13 mouse cellular contexts compared by ENCODE assay signal in genomic region chr2:180116081-180116493, GRCm38 (mm10). TPM values are rescaled to one million over a fixed set of nuclear protein-coding genes. Genes with fewer than 3 reads are reported as not detected.
DNase-seq lines count a peak whose midpoint lies in the region; ATAC-seq and TF ChIP-seq lines count a peak whose summit lies in the region.
"Had no signal": no experiment of that assay in that cellular context is flagged by ENCODE, and none has a peak within 500 bp of the region (broad histone marks: within the 10 kb centered on the region; RNA-seq: fewer than 3 reads in every experiment).

No protein-coding gene starts in this region.

- no peak overlapping the region for H3K4me2 ChIP-seq in heart, embryonic 14.5 days (ENCODE audit: low read length)
- no peak overlapping the region for H3K4me2 ChIP-seq in stomach, embryonic 16.5 days (ENCODE audit: low read depth, low read length)
- H3K4me2 ChIP-seq in liver, embryonic 11.5 days, result no peak overlapping the region
- H3K4me2 ChIP-seq: limb, embryonic 12.5 days; neural tube, embryonic 12.5 days had no signal

- H3K9me3 ChIP-seq in heart, embryonic 14.5 days (ENCODE audit: control insufficient read depth, low read length), result no peaks in the 10 kb centered on the region
- no peaks in the 10 kb centered on the region for H3K9me3 ChIP-seq in stomach, embryonic 16.5 days (replicated peaks; ENCODE audit: control insufficient read depth, low read length)
- no peaks in the 10 kb centered on the region for H3K9me3 ChIP-seq in liver, embryonic 11.5 days (ENCODE audit: control insufficient read depth, low read length)
- H3K9me3 ChIP-seq: limb, embryonic 12.5 days; neural tube, embryonic 12.5 days had no signal

- H3K36me3 ChIP-seq in heart, embryonic 14.5 days (ENCODE audit: control insufficient read depth, insufficient read depth, low read length), result no peaks in the 10 kb centered on the region
- no peaks in the 10 kb centered on the region for H3K36me3 ChIP-seq in stomach, embryonic 16.5 days (ENCODE audit: control insufficient read depth, insufficient read depth, low read length)
- no peaks in the 10 kb centered on the region for H3K36me3 ChIP-seq in liver, embryonic 11.5 days (ENCODE audit: control insufficient read depth, insufficient read depth, low read length)
- H3K36me3 ChIP-seq: limb, embryonic 12.5 days; neural tube, embryonic 12.5 days had no signal

- H3K27me3 ChIP-seq in heart, embryonic 14.5 days (ENCODE audit: control insufficient read depth, insufficient read depth, low read length), result no peaks in the 10 kb centered on the region
- H3K27me3 ChIP-seq in stomach, embryonic 16.5 days (ENCODE audit: control insufficient read depth, insufficient read depth, low read length), result no peaks in the 10 kb centered on the region
- H3K27me3 ChIP-seq in liver, embryonic 11.5 days (replicated peaks; ENCODE audit: control insufficient read depth, insufficient read depth, low read length), result 0 out of 2 replicates have a peak, but pooled peaks cover 4% of the 10 kb centered on the region
- H3K27me3 ChIP-seq: neural tube, embryonic 12.5 days had no signal

- H3K4me1 ChIP-seq in heart, embryonic 14.5 days (ENCODE audit: control insufficient read depth in 2 of 2, insufficient read depth in 2 of 2, low read length in 2 of 2), result peaks cover 33 to 49% of the 10 kb centered on the region in 2 experiments
- peaks cover 37% of the 10 kb centered on the region for H3K4me1 ChIP-seq in stomach, embryonic 16.5 days (ENCODE audit: control insufficient read depth, insufficient read depth, low read length)
- peaks cover 23% of the 10 kb centered on the region for H3K4me1 ChIP-seq in liver, embryonic 11.5 days (replicated peaks; ENCODE audit: control insufficient read depth, insufficient read depth, low read length)

- H3K4me3 ChIP-seq in left cerebral cortex, adult 2 months, result peak overlapping the region; percentile 33
- H3K4me3 ChIP-seq in heart, embryonic 14.5 days (ENCODE audit: control insufficient read depth in 1 of 2, insufficient read depth in 1 of 2, low read depth in 1 of 2, low read length in 2 of 2), result no peak overlapping the region
- H3K4me3 ChIP-seq in stomach, embryonic 16.5 days (replicated peaks; ENCODE audit: low read length), result no peak overlapping the region
- no peak overlapping the region for H3K4me3 ChIP-seq in liver, embryonic 11.5 days (ENCODE audit: low read depth, low read length)
- H3K4me3 ChIP-seq: limb, embryonic 12.5 days; neural tube, embryonic 12.5 days had no signal

- peak in 1 of 2 experiments; percentile 53 for DNase-seq in left cerebral cortex, adult 2 months (ENCODE audit: extremely low spot score in 1 of 2, low spot score in 2 of 2)
- no peak for DNase-seq in left cerebral cortex, postnatal 10 days (ENCODE audit: extremely low spot score in 1 of 2, low spot score in 2 of 2)
- peak; percentile 69 for DNase-seq in brain, adult 2 months (ENCODE audit: low read depth, low spot score)
- no peak for DNase-seq in liver, embryonic 11.5 days (ENCODE audit: low spot score)
- no peak for DNase-seq in B cell, adult 2 months
- DNase-seq: adrenal gland, postnatal 25 days; spleen, adult 18-20 months; thymus, postnatal 14 days had no signal

- TF ChIP-seq CTCF in left cerebral cortex, adult 2 months (IDR thresholded peaks at IDR 0.05), result no peak

- peak overlapping the region; percentile 91 for H3K27ac ChIP-seq in left cerebral cortex, adult 2 months
- peak overlapping the region in 1 of 2 experiments; percentile 74; a peak in 2 of 4 replicates for H3K27ac ChIP-seq in heart, embryonic 14.5 days (replicated peaks in 1 of 2; ENCODE audit: control insufficient read depth in 1 of 2, insufficient read depth in 1 of 2, low read depth in 2 of 2, low read length in 2 of 2)
- H3K27ac ChIP-seq in stomach, embryonic 16.5 days (ENCODE audit: low read length), result peak overlapping the region; percentile 18; the same call in 1 of the 2 replicates
- no peak overlapping the region for H3K27ac ChIP-seq in liver, embryonic 11.5 days (ENCODE audit: low read depth, low read length)
- H3K27ac ChIP-seq: kidney, postnatal 0 days; limb, embryonic 12.5 days; neural tube, embryonic 12.5 days had no signal

- WGBS in heart, embryonic 14.5 days, result 25% methylated on average over 10 of the region's 10 CpGs
- WGBS in stomach, embryonic 16.5 days, result 64% methylated on average over 10 of the region's 10 CpGs
- 47% methylated on average over 10 of the region's 10 CpGs for WGBS in liver, embryonic 11.5 days

- H3K9ac ChIP-seq in heart, embryonic 14.5 days (ENCODE audit: low read length), result peak overlapping the region; percentile 26; the same call in 1 of the 2 replicates
- H3K9ac ChIP-seq in stomach, embryonic 16.5 days (ENCODE audit: low read length), result peak overlapping the region; percentile 26; the same call in 1 of the 2 replicates
- no peak overlapping the region for H3K9ac ChIP-seq in liver, embryonic 11.5 days (ENCODE audit: low read depth, low read length)
- H3K9ac ChIP-seq: limb, embryonic 12.5 days; neural tube, embryonic 12.5 days had no signal

- ATAC-seq in heart, embryonic 14.5 days (ENCODE audit: insufficient number of reproducible peaks, insufficient read depth, low FRiP score, low read depth), result no peak
- no peak for ATAC-seq in stomach, embryonic 16.5 days (ENCODE audit: insufficient read depth, low FRiP score)
- no peak for ATAC-seq in liver, embryonic 11.5 days (replicated peaks; ENCODE audit: low FRiP score)

- intact Hi-C loops in left cerebral cortex, adult 2 months (cut with DNase I), result no loop called here
- intact Hi-C loops in left cerebral cortex, postnatal 10 days (cut with DNase I), result no loop called here

RNA-seq across cellular contexts. Expression of gene Osbpl2, which starts 3.0 kb away (rescaled TPM):
- 10 to 100 TPM; 46.2 to 50.6 TPM for total RNA-seq in left cerebral cortex, adult 2 months (2021)
- total RNA-seq in left cerebral cortex, postnatal 10 days (2021), result 10 to 100 TPM; 54.1 to 58.4 TPM
- polyA plus RNA-seq in heart, embryonic 14.5 days (2014; fragmentation: Nextera tagmentation; extraction: Ambion mirVana), result 38.0 and 40.5 TPM in 2 replicates
- 39.6 and 43.1 TPM in 2 replicates for polyA plus RNA-seq in stomach, embryonic 16.5 days (2015; fragmentation: Nextera tagmentation; extraction: Ambion mirVana)
- polyA plus RNA-seq in liver, embryonic 11.5 days (2014; fragmentation: Nextera tagmentation; extraction: Ambion mirVana), result 19.2 and 20.4 TPM in 2 replicates

RNA-seq across cellular contexts. Expression of gene Hrh3, which starts 11.8 kb away (rescaled TPM):
- total RNA-seq in left cerebral cortex, adult 2 months (2021), result 10 to 100 TPM; 84.3 to 85.7 TPM
- total RNA-seq in left cerebral cortex, postnatal 10 days (2021), result 10 to 100 TPM; 35.9 to 42.1 TPM
- polyA plus RNA-seq in heart, embryonic 14.5 days (2014; fragmentation: Nextera tagmentation; extraction: Ambion mirVana), result not detected in 2 replicates
- not detected in 2 replicates for polyA plus RNA-seq in stomach, embryonic 16.5 days (2015; fragmentation: Nextera tagmentation; extraction: Ambion mirVana)
- polyA plus RNA-seq in liver, embryonic 11.5 days (2014; fragmentation: Nextera tagmentation; extraction: Ambion mirVana), result not detected in 2 replicates
- polyA plus RNA-seq: kidney, postnatal 0 days had no signal

RNA-seq across cellular contexts. Expression of gene Mtg2, which starts 45.7 kb away (rescaled TPM):
- total RNA-seq in left cerebral cortex, adult 2 months (2021), result 10 to 100 TPM; 15.6 to 18.4 TPM
- total RNA-seq in left cerebral cortex, postnatal 10 days (2021), result 10 to 100 TPM; 16.2 to 17.5 TPM
- 24.9 and 27.9 TPM in 2 replicates for polyA plus RNA-seq in heart, embryonic 14.5 days (2014; fragmentation: Nextera tagmentation; extraction: Ambion mirVana)
- polyA plus RNA-seq in stomach, embryonic 16.5 days (2015; fragmentation: Nextera tagmentation; extraction: Ambion mirVana), result 27.0 and 27.9 TPM in 2 replicates
- polyA plus RNA-seq in liver, embryonic 11.5 days (2014; fragmentation: Nextera tagmentation; extraction: Ambion mirVana), result 23.1 and 28.2 TPM in 2 replicates

RNA-seq across cellular contexts. Expression of gene Adrm1, which starts 55.2 kb away (rescaled TPM):
- total RNA-seq in left cerebral cortex, adult 2 months (2021), result 100 to 1,000 TPM in 1 of 2 experiments, 10 to 100 TPM in 1; 96.4 to 101 TPM
- total RNA-seq in left cerebral cortex, postnatal 10 days (2021), result 100 to 1,000 TPM; 111 to 112 TPM
- 102 and 109 TPM in 2 replicates for polyA plus RNA-seq in heart, embryonic 14.5 days (2014; fragmentation: Nextera tagmentation; extraction: Ambion mirVana)
- 154 and 171 TPM in 2 replicates for polyA plus RNA-seq in stomach, embryonic 16.5 days (2015; fragmentation: Nextera tagmentation; extraction: Ambion mirVana)
- 211 and 217 TPM in 2 replicates for polyA plus RNA-seq in liver, embryonic 11.5 days (2014; fragmentation: Nextera tagmentation; extraction: Ambion mirVana)
